Mouse (Mus musculus): ENCODE data around the gene Dus4l.

- TF ChIP-seq CTCF (IDR thresholded peaks at IDR 0.05; ENCODE audit: insufficient read depth, low read length) = no peak
- no peak for TF ChIP-seq POLR2A (IDR thresholded peaks at IDR 0.05; ENCODE audit: borderline replicate concordance, extremely low read depth, low read depth, low read length)
Measured at GRCm38 (mm10) chr12:31633970-31634342, 20.7 kb downstream of the Dus4l start.

Data from lung, adult 2 months (tissue).